Mouse (Mus musculus): ENCODE results near the gene Lhcgr. TPM values are rescaled to one million over a fixed set of nuclear protein-coding genes. Genes with fewer than 3 reads are reported as not detected.
"Not testable (repeated sequence)": the region's sequence is repeated elsewhere in the genome, so short reads cannot be mapped to it uniquely, and the experiment has no call there.

Gene Lhcgr
- not detected in 2 replicates for total RNA-seq (2015; ENCODE audit: low replicate concordance)
- not detected in 2 replicates for total RNA-seq (2017; ENCODE audit: low replicate concordance)

DNA sequence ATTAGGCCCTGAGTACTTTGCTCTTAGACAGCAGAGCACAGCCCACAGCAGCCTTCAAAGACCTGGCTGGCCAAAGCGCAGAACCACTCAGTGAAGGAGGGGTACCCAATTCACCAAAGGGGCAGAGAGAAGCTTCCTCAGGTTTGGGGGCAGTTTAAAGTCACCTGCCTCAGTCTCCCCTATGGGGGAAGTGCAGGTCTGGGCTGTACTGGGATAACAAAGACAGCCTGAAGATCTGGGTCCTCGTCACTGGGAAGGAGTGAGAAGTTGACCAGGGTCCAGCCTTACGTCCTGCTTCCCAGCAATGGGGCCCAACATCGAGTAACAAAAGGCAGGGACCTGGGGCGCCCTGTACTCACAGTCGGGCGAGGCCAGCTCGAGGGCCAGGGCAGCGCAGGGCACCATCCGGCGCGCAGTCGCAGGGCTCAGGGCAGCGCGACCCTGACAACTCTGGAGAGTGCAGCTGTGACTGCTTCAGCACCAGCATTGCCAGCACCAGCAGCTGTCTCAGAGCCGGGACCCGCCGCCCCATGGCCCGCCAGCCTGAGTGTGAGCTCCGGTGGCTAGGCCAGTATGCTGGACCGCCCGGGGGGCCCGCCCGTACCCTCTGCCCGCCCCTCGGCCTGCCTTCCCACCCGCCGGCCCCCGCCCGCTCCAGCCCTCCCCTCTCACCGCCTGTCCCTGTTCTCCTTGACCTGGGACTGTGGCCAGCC lies at the start of gene Lhcgr:
Gene Lhcgr (minus strand): TSS at position 551 of the 713 bp plus-strand sequence.
- ATAC-seq (replicated peaks; ENCODE audit: low FRiP score, poor library complexity, severe bottlenecking), result no peak

DNA sequence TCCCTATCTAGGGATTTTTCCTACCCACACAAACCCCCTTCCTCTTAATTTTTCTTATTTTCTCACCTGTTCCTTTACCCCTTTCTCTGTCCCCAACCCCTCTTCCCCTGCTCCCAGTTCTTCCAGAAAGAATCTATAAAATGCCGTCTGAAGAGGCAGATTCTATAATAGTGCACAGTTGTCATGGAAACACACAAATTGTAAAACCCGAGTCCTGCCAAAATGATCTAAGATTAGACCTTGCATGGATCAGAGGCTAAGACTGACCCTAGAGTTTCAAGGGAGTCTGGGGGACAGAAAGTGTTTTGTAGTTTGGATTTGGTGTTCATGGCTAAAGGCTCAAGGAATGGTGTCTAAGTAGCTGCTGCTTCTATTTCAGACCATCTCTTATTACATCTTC lies 25.8 kb upstream of the Lhcgr start:
- no peak for ATAC-seq (replicated peaks; ENCODE audit: low FRiP score, poor library complexity, severe bottlenecking)

DNA sequence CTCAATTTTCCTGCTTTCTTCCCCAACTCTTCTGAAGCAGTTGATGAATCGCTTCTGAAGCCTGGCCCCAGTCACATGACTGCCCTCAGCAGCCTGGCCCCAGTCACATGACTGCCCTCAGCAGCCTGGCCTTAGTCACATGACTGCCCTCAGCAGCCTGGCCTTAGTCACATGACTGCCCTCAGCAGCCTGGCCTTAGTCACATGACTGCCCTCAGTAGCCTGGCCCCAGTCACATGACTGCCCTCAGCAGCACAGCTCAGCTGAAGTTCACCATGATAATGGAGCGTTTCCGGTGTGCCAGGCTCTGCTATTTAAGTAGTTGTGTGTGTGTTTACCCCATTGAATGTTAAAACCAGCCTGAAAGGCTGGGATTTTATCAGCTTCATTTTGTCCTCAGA lies 21.2 kb upstream of the Lhcgr start:
- ATAC-seq (replicated peaks; ENCODE audit: low FRiP score, poor library complexity, severe bottlenecking), result not testable (repeated sequence)

- no peak for ATAC-seq (replicated peaks; ENCODE audit: low FRiP score, poor library complexity, severe bottlenecking)
Observed at GRCm38 (mm10) chr17:88810807-88811206, 19.0 kb upstream of the Lhcgr start.

GRCm38 (mm10) chr17:88806421-88806820 lies 14.6 kb upstream of the Lhcgr start:
- ATAC-seq (replicated peaks; ENCODE audit: low FRiP score, poor library complexity, severe bottlenecking), result no peak

DNA sequence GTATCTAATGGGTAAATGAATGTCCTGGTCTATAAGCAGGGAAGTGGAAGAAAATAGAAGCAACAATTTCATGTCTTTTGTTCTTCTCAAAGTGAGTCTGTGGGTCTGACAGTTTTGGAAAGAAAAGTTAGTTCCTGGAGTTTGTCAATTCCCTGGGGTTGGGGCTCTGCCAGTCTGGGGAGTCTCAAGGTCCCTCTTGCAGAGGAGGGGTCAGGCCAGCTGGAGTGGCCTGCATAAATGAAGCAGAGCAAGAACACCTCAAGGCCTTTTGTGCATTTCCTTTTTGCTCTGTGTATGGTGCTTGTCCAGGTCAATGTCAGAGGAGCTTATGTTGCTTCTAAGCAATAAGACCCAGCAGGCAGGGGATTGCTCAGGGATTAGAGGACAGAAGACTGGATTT lies 11.7 kb upstream of the Lhcgr start:
- ATAC-seq (replicated peaks; ENCODE audit: low FRiP score, poor library complexity, severe bottlenecking), result no peak

DNA sequence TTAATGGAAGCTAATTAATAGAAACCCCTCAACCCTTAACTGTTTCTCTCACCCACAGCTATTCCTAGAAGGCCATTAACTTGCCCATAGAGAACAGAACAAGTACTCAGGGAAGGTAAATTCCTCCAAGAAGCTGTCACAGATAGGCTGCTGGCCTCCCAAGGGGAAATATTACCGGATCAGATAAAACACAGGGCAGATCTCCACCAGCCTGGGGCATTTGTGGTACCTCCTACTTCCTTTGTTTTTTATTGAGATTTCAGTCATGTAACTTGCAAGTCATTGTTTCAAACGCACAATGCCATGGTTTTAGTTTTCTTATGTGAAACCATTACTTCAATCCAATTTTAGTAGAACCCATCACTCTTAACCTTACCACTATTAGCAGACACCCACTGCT lies 1.1 kb downstream of the Lhcgr start:
- ATAC-seq (replicated peaks; ENCODE audit: low FRiP score, poor library complexity, severe bottlenecking), result no peak

DNA sequence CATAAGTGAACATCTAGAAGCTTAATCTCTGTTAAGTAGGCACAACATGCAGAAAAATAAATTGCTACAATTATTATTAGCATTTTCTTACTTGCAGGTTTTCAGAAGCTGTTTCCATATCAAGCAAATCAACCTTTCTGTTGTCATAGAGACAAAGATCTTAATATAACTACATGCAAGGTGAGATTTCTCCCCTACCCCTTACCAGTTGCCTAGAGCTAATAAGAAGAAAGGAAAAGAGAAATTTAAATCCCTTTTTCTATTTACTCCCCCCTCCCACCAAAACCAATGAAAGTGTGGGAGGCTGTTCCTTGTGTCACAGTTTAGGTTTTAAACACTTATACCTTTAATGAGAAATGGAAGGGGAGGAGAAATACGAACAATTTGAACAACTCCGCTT lies 3.4 kb downstream of the Lhcgr start:
- ATAC-seq (replicated peaks; ENCODE audit: low FRiP score, poor library complexity, severe bottlenecking), result no peak

DNA sequence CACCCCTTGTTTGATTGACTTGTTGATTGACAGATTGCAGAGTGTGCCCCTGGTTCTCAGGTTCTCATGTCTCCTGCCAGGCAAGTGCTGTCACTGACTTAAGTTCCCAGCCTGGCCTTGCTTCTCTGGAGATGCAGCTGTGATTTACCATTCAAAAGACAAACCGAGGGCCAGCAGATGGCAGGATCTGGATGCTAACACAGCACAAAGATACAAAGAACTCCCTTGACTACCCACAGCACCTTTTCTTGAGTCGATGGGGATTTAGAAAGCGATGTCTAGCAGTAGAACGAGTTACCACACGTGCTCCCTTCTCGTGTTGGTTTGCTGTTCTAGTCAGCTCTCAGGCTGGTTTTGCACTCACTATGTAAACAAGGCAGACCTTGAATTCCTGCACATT lies 4.9 kb downstream of the Lhcgr start:
- ATAC-seq (replicated peaks; ENCODE audit: low FRiP score, poor library complexity, severe bottlenecking), result no peak

DNA sequence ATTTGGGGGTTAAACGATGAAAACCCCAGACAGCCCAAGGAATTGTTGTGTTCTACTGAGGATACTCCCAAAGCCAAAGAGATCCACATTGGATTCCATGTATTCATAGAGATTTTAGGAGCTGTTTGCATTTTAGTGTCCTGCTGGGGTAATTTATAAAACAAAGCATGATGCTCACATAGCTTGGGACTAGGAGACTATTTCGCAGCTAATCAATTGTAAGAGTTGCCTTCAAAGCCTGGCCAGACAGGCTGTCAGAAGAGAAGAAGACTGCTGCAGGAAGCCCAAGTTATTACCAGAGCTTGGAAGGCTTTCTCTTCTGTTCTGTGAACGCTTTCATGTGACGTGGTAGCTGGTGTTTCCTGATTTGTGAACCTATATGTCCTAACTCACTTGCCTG lies 5.4 kb downstream of the Lhcgr start:
- no peak for ATAC-seq (replicated peaks; ENCODE audit: low FRiP score, poor library complexity, severe bottlenecking)

- no peak for ATAC-seq (replicated peaks; ENCODE audit: low FRiP score, poor library complexity, severe bottlenecking)
Observed at GRCm38 (mm10) chr17:88779148-88779547, 12.6 kb downstream of the Lhcgr start.

DNA sequence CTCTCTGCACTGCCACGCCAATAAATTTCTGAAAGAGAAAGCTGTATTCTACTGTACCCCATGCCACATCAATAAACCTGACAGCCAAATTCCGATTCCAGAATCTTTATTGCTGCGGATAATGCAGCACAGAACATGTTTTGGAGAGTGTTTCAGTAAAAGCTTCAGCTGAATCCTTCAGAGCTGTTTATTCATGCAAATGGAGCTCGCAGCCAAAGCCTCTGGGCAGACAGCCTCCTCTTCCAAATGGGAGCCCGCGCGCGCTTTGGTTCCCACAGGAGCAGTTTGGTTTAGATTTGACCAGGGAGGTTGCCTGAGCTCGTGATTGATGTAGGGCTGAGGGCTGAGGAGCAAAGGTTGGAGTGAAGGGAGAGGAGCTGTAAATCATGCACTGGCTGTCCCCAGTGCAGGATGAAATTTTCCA lies 17.7 kb downstream of the Lhcgr start:
- no peak for ATAC-seq (replicated peaks; ENCODE audit: low FRiP score, poor library complexity, severe bottlenecking)

GRCm38 (mm10) chr17:88770081-88770480 lies 21.7 kb downstream of the Lhcgr start:
- no peak for ATAC-seq (replicated peaks; ENCODE audit: low FRiP score, poor library complexity, severe bottlenecking)

DNA sequence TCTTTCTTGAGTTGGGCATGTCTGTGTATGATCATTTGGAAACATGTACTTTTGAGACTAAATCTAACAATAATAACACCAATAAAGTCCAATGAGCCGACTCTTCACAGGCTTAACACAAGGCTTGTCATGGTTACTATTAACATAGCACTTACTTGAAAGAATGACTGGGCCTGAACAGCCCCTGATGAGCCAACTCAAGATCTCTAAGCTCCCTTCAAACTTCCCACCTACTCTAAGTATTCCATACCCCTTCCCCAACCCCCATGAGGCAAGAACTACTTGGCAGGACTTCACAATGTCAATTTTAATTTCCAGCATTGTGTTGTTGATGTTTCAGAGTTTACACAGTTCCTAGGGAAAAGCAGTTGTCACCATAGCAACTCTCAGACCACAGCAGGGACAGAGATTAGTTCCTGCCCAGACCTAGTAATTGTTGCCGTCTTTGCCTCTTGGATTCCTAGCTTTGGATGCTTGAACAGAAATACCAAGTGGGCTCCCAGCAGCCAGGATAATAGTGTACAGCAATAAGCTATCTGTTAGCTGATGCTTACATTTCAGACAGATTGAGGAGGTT lies 22.4 kb downstream of the Lhcgr start:
- ATAC-seq (replicated peaks; ENCODE audit: low FRiP score, poor library complexity, severe bottlenecking), result no peak

DNA sequence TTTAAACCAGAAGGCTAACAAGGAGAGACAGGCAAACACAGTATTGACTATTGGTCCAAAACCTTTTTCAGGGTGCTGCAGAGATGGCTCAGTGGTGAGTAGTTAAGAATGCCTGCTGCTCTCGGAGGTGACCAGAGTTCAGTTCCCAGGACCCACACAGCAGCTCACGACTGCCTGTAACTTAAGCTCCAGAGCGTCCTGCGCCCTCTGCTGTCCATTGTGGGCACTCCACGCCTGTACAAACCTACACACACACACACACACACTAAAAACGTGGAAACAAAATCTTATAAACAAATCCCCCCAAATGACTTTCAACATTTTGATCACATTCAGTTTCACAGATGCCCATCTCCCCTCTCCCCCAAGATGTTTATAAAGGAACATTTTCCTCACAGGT lies 24.9 kb downstream of the Lhcgr start:
- ATAC-seq (replicated peaks; ENCODE audit: low FRiP score, poor library complexity, severe bottlenecking), result no peak

GRCm38 (mm10) chr17:88764136-88764485 lies 27.7 kb downstream of the Lhcgr start:
- ATAC-seq (replicated peaks; ENCODE audit: low FRiP score, poor library complexity, severe bottlenecking), result no peak

DNA sequence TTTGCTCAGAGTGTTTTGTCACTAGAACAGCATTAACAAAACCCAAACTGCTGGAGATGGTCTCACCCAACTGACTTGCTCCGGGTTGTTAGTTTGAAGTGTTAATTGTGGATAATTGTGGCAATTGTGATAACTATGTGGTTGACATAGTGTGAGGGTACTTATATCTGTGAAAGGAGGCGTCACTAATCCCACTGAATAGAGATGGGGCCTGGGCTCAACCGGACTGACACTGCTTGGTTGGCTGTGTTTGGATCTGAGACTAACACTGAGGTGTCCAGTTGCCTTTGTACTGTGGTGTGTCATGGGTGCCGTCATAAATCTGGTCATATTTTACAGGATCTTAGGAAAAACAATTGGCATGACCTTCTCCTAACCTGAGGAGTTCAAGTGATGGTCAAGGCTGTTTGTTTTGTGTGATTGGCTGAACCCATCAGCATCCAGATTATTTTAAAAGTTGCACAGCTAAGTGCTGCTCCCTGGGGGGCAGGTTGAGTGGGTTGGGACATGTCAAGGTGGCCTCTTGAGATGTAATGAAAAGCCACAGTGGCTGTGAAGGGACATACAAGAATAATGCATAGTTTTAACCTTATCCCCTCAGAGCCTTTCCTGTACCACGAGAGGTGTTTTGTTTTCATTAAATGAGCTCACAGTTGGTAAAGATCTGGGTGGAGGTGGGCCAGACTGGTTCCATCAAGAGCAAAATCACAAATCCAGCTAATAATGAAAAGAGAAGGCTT lies 28.2 kb downstream of the Lhcgr start:
- no peak for ATAC-seq (replicated peaks; ENCODE audit: low FRiP score, poor library complexity, severe bottlenecking)

DNA sequence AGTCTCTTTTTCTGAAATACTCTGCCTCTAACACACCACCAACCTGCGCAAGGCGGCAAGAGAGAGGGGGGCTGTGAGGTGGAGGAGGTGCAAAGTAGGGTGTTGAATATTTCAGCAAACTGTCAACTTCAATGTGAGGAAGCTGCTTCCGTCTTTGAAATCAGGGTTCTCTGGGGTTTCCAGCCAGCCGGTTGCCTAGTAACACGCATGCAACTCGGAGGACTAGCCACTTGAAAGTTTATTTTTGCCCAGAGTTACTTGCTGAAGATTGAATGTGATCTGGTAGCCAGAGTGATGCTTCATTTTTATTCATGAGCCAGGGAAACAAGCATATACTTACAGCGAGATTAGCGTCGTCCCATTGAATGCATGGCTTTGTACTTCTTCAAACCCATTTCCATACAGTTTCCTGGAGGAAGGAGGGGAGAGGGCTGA lies 33.8 kb downstream of the Lhcgr start:
- no peak for ATAC-seq (replicated peaks; ENCODE audit: low FRiP score, poor library complexity, severe bottlenecking)

- ATAC-seq (replicated peaks; ENCODE audit: low FRiP score, poor library complexity, severe bottlenecking), result no peak
Observed at GRCm38 (mm10) chr17:88755776-88756175, 36.0 kb downstream of the Lhcgr start.

DNA sequence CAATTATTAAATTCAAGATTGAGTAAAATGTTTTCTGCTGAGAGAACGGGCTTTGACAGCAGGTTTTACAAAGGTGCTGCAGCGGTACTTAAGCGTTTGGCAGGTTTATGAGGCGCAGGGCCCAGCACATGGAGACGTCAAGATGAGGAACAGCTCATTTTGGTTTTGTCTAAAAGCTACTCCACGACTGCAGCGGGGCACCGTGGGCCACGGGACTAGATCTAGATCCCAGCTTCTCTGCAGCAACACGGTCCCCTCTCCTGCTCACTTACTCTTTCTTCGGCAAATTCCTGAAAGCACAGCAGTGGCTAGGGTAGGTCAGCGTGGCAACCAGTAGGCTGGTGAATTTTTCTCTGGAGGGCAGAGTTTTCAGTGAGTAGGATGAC lies 38.3 kb downstream of the Lhcgr start:
- no peak for ATAC-seq (replicated peaks; ENCODE audit: low FRiP score, poor library complexity, severe bottlenecking)

DNA sequence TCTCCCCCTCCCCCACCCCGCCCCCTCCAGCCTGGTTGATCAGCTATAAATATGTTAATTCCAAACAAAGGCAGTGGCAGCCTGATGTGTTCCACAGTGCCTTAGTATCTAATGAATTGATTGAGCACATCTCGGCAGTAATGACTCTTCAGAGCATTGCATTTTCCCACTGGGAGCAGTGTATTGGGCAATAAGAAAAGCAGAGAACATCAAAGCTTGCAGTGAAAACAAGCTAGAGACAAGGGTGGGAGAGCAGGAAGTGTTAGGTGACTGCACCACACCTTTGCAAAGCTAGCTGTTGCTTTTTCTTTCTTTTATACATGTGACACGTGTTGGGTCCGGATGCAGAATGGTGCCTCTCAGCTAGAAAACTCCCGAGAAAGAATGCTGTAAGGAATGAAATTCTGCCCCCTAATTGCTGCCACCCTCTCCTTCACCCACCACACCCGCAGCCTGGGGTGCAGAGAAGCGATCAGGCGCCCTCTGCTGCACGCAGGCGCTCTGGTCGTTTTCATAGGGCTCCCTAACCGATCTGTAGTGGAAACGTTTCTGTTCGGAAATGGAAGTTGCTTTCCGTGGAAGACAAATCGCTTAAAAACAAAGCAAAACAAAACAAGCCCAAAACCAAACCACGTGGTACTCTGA lies 38.8 kb downstream of the Lhcgr start:
- ATAC-seq (replicated peaks; ENCODE audit: low FRiP score, poor library complexity, severe bottlenecking), result no peak

All from erythroblast, adult 5-6 weeks (primary cell).